Mouse (Mus musculus): Measurements from ENCODE around the gene Nphp4. TPM values are rescaled to one million over a fixed set of nuclear protein-coding genes. Genes with fewer than 3 reads are reported as not detected.
A peak's percentile ranks its signal among the peaks of the same experiment; 100 is the strongest.

Nphp4 gene
- polyA plus RNA-seq, 1 experiment from 2014 or later: 4.8 TPM

DNA sequence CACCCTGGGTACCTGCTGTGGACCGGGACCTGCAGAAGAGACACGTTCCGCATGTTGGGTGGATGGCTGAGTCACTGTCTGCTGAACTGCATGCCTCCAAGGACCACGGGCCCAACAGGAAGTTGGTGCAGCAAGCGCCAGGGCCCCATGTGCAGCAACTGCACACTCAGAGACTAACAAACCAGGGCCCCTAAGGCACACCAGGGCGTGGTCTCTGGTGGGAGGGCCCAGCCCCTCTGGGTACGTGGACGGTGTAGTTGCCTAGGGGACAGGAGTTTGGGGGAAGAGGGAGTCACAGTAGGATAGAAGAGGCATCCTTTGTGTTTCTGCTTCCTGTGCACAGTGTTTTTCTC is 27.9 kb upstream of the Nphp4 start:
- Histone ChIP-seq H3K9me3 (ENCODE audit: control insufficient read depth, low read length) (no peaks in the 10 kb centered on the region), H3K4me3 (ENCODE audit: low read depth, low read length) (no peak overlapping the region), H3K36me3 (ENCODE audit: control insufficient read depth, insufficient read depth, low read length) (no peaks in the 10 kb centered on the region), H3K27me3 (ENCODE audit: control insufficient read depth, insufficient read depth, low read length) (no peaks in the 10 kb centered on the region), H3K9ac (replicated peaks; ENCODE audit: low read depth, low read length) (no peak overlapping the region), H3K4me2 (ENCODE audit: low read depth, low read length) (no peak overlapping the region), H3K27ac (ENCODE audit: low read depth, low read length) (no peak overlapping the region), H3K4me1 (ENCODE audit: control insufficient read depth, insufficient read depth, low read length) (no peaks in the 10 kb centered on the region)
- 76% methylated on average over 8 of the region's 8 CpGs for WGBS
- no peak for ATAC-seq (ENCODE audit: low read depth)

DNA sequence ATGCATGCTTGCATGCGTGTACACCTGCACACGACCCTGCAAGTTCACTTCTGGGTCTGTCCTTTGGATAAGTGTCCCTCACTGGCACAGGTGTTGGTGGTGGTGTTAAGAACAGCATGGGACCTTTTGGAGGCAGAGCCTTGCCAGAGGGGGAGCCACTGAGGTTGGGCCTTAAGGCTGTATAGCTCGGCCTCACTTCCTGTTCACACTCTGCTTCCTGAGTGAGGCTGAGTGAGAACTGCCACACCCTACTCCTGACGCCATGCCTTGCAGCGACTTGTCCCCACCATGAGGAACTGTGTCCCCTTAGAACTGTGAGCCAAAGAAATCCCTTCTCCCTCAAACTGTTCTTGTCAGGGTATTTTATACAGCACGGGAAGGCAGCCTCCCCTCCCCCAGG is 25.1 kb upstream of the Nphp4 start:
- no peak overlapping the region for H3K4me2 ChIP-seq (ENCODE audit: low read depth, low read length)
- no peaks in the 10 kb centered on the region for H3K36me3 ChIP-seq (ENCODE audit: control insufficient read depth, insufficient read depth, low read length)
- no peak for ATAC-seq (ENCODE audit: low read depth)
- no peak overlapping the region for H3K4me3 ChIP-seq (ENCODE audit: low read depth, low read length)
- H3K9ac ChIP-seq (replicated peaks; ENCODE audit: low read depth, low read length): no peak overlapping the region
- H3K4me1 ChIP-seq (ENCODE audit: control insufficient read depth, insufficient read depth, low read length): no peaks in the 10 kb centered on the region
- no peaks in the 10 kb centered on the region for H3K27me3 ChIP-seq (ENCODE audit: control insufficient read depth, insufficient read depth, low read length)
- no peak overlapping the region for H3K27ac ChIP-seq (ENCODE audit: low read depth, low read length)
- WGBS: 89% methylated on average over 6 of the region's 6 CpGs
- no peaks in the 10 kb centered on the region for H3K9me3 ChIP-seq (ENCODE audit: control insufficient read depth, low read length)

DNA sequence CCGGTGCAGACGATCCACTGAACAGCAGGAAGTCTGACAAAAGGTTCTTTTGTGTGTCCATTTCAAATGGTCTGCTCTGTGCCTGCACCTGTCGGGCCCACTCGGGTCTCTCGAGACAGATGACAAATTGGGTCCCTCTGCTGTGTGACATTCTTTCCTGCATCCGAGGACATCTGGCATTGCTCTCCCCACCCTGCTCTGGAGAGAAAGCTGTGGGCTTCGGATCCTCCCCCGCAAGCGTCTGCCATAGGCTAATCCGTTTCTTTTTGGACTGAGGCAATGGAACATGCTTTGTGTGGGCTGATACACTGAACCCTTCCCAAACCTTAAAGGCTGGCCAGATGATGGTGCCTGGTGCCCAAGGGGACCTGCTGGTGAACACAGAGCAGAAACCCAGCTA is 23.4 kb upstream of the Nphp4 start:
- H3K36me3 ChIP-seq (ENCODE audit: control insufficient read depth, insufficient read depth, low read length): no peaks in the 10 kb centered on the region
- peak; percentile 41; the same call in 1 of the 2 replicates for ATAC-seq (ENCODE audit: low read depth)
- H3K9ac ChIP-seq (replicated peaks; ENCODE audit: low read depth, low read length): no peak overlapping the region
- no peak overlapping the region for H3K27ac ChIP-seq (ENCODE audit: low read depth, low read length)
- H3K27me3 ChIP-seq (ENCODE audit: control insufficient read depth, insufficient read depth, low read length): no peaks in the 10 kb centered on the region
- H3K4me3 ChIP-seq (ENCODE audit: low read depth, low read length): no peak overlapping the region
- H3K4me1 ChIP-seq (ENCODE audit: control insufficient read depth, insufficient read depth, low read length): no peaks in the 10 kb centered on the region
- WGBS: 18% methylated on average over 10 of the region's 10 CpGs
- H3K9me3 ChIP-seq (ENCODE audit: control insufficient read depth, low read length): no peaks in the 10 kb centered on the region
- no peak overlapping the region for H3K4me2 ChIP-seq (ENCODE audit: low read depth, low read length)

DNA sequence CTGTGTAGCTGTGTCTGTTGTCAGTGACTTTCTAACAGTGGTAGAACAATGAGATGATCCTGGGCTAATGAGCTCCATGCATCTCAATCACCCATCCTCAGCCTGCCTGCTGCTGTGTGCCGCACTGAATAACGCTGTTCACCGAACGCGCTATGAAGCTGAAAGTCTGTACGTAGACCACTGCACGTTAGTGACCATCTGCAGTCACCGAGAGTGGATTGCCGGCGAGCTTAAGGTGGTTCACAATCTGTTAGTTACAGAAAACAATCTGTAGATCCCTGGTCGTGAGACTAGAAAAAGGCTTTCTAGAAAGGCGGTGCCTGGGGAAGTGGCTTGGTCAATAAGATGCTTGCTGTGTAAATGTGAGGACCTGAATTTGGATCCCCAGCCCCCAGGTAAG is 22.4 kb upstream of the Nphp4 start:
- H3K4me3 ChIP-seq (ENCODE audit: low read depth, low read length): no peak overlapping the region
- no peak for ATAC-seq (ENCODE audit: low read depth)
- WGBS: 60% methylated on average over 12 of the region's 12 CpGs
- no peaks in the 10 kb centered on the region for H3K27me3 ChIP-seq (ENCODE audit: control insufficient read depth, insufficient read depth, low read length)
- H3K9ac ChIP-seq (replicated peaks; ENCODE audit: low read depth, low read length): no peak overlapping the region
- H3K36me3 ChIP-seq (ENCODE audit: control insufficient read depth, insufficient read depth, low read length): no peaks in the 10 kb centered on the region
- H3K9me3 ChIP-seq (ENCODE audit: control insufficient read depth, low read length): no peaks in the 10 kb centered on the region
- H3K4me2 ChIP-seq (ENCODE audit: low read depth, low read length): no peak overlapping the region
- H3K4me1 ChIP-seq (ENCODE audit: control insufficient read depth, insufficient read depth, low read length): no peaks in the 10 kb centered on the region
- H3K27ac ChIP-seq (ENCODE audit: low read depth, low read length): no peak overlapping the region

DNA sequence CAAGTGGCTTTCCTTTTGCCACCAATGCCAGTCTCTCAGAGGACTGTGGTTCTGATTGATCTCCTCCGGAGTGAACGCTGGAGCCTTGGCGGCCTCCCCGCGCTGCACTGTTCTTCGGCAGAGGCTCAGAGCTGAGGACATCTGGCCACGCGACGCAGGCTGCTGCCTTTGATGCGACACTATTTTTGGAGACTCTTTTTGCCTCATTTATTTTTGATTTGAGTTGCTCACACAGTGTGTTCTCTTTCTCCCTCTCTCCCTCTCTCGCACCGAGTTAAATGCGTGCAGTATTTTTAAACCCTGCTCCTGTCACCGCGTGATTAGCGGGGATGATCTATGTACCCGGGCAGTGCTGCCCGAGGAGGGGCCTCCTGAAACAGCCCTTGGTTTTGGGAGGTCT is 19.9 kb upstream of the Nphp4 start:
- WGBS: 44% methylated on average over 18 of the region's 18 CpGs
- peak overlapping the region; percentile 52; the same call in 1 of the 2 replicates for H3K27ac ChIP-seq (ENCODE audit: low read depth, low read length)
- no peak overlapping the region for H3K9ac ChIP-seq (replicated peaks; ENCODE audit: low read depth, low read length)

DNA sequence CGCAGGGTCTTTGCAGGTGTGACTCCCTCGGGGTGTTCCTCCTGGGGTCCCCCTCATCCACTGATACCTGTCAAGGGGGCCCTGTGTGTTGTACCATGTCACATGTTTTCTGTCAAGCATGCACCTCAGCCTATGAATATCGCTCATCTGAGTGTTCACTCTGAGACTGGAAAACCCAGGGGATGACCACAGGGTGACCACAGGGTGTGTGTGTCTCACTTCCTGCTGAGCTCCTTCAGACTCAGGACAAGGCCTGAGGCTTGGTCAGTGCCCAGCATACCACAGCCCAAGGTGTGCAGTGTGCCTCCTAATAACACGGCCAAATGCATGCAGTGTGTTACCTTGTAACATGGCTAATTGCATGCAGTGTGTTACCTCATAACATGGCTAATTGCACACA is 18.8 kb upstream of the Nphp4 start:
- Histone ChIP-seq H3K36me3 (ENCODE audit: control insufficient read depth, insufficient read depth, low read length) (no peaks in the 10 kb centered on the region), H3K4me3 (ENCODE audit: low read depth, low read length) (no peak overlapping the region), H3K27ac (ENCODE audit: low read depth, low read length) (no peak overlapping the region), H3K27me3 (ENCODE audit: control insufficient read depth, insufficient read depth, low read length) (no peaks in the 10 kb centered on the region), H3K4me2 (ENCODE audit: low read depth, low read length) (no peak overlapping the region), H3K9ac (replicated peaks; ENCODE audit: low read depth, low read length) (no peak overlapping the region), H3K4me1 (ENCODE audit: control insufficient read depth, insufficient read depth, low read length) (no peaks in the 10 kb centered on the region), H3K9me3 (ENCODE audit: control insufficient read depth, low read length) (no peaks in the 10 kb centered on the region)
- 90% methylated on average over 4 of the region's 4 CpGs for WGBS
- ATAC-seq (ENCODE audit: low read depth): no peak

More for the DNA sequence above, 19.9 kb upstream of the Nphp4 start:
- Histone ChIP-seq H3K9me3 (ENCODE audit: control insufficient read depth, low read length) (no peaks in the 10 kb centered on the region), H3K4me3 (ENCODE audit: low read depth, low read length) (no peak overlapping the region), H3K4me2 (ENCODE audit: low read depth, low read length) (no peak overlapping the region), H3K27me3 (ENCODE audit: control insufficient read depth, insufficient read depth, low read length) (no peaks in the 10 kb centered on the region), H3K4me1 (ENCODE audit: control insufficient read depth, insufficient read depth, low read length) (no peaks in the 10 kb centered on the region), H3K36me3 (ENCODE audit: control insufficient read depth, insufficient read depth, low read length) (no peaks in the 10 kb centered on the region)
- ATAC-seq (ENCODE audit: low read depth): no peak

DNA sequence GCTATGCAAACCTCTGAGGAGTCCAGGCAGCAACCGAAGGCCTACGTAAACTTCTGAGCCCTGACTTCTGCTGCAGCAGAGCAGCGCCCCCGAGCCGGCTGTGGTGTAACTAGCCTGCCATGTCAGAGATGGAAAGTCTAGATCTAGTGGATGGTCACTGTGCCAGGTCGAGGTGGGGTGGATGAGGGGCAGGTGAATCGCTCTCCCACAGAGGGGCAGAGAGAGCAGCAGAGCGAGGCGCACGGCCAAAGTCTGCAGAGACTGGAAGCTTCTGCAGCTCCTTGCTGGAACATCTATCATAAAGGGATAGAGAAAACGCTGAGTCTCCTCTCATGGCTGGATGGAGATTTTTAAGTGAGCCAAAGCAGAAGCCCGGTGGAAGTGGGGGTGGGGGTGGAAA is 14.0 kb upstream of the Nphp4 start:
- Histone ChIP-seq H3K9me3 (ENCODE audit: control insufficient read depth, low read length) (no peaks in the 10 kb centered on the region), H3K36me3 (ENCODE audit: control insufficient read depth, insufficient read depth, low read length) (no peaks in the 10 kb centered on the region), H3K4me3 (ENCODE audit: low read depth, low read length) (no peak overlapping the region), H3K4me1 (ENCODE audit: control insufficient read depth, insufficient read depth, low read length) (peaks cover 5% of the 10 kb centered on the region; the same call in 1 of the 2 replicates), H3K27ac (ENCODE audit: low read depth, low read length) (no peak overlapping the region), H3K4me2 (ENCODE audit: low read depth, low read length) (no peak overlapping the region), H3K9ac (replicated peaks; ENCODE audit: low read depth, low read length) (no peak overlapping the region), H3K27me3 (ENCODE audit: control insufficient read depth, insufficient read depth, low read length) (no peaks in the 10 kb centered on the region)
- 85% methylated on average over 12 of the region's 12 CpGs for WGBS
- ATAC-seq (ENCODE audit: low read depth): no peak

DNA sequence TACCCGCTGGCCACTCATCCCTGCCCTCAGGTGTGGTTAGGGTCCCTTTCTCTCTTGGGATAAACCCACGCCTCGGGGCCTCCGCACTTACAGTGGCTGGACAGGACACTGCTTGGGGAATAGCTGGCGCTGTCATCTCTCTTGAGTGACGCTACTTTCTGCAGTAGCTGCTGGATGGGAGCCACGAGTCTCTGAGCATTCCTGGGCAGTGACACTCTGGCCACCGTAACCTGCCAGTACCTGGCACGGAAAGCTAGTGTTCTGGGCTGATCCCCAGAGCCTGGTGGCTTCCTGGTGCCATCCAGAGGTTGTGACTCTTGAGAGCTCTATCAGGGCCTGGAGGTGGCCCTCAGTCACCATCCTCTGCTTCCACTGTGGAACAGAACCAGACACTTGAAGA is 13.4 kb upstream of the Nphp4 start:
- H3K9ac ChIP-seq (replicated peaks; ENCODE audit: low read depth, low read length): no peak overlapping the region
- H3K27ac ChIP-seq (ENCODE audit: low read depth, low read length): no peak overlapping the region
- H3K9me3 ChIP-seq (ENCODE audit: control insufficient read depth, low read length): no peaks in the 10 kb centered on the region
- no peak overlapping the region for H3K4me3 ChIP-seq (ENCODE audit: low read depth, low read length)
- peaks cover 5% of the 10 kb centered on the region; the same call in 1 of the 2 replicates for H3K4me1 ChIP-seq (ENCODE audit: control insufficient read depth, insufficient read depth, low read length)
- no peaks in the 10 kb centered on the region for H3K27me3 ChIP-seq (ENCODE audit: control insufficient read depth, insufficient read depth, low read length)
- no peaks in the 10 kb centered on the region for H3K36me3 ChIP-seq (ENCODE audit: control insufficient read depth, insufficient read depth, low read length)
- 85% methylated on average over 9 of the region's 9 CpGs for WGBS
- no peak overlapping the region for H3K4me2 ChIP-seq (ENCODE audit: low read depth, low read length)
- no peak for ATAC-seq (ENCODE audit: low read depth)

DNA sequence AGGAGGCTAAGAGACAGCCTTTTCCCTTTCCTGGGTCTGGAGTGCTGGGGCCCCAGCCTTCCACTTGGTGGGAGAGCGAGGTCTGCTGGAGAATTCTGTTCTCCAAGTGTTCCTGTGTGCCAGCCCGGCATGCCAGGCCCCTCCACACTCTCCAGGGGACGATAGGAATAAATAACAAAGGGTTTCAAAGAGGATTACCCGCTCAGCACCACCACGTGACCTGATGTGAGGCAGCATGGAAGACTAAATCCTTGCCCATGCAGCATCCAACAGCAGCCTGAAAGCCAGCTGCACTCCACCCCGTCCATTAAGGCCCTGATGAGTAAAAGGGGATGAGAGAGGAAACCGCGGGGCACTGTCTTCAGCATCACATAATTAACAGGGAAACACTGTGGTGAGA is 11.4 kb upstream of the Nphp4 start:
- 19% methylated on average over 8 of the region's 8 CpGs for WGBS

More for the DNA sequence above, 11.4 kb upstream of the Nphp4 start:
- no peaks in the 10 kb centered on the region for H3K27me3 ChIP-seq (ENCODE audit: control insufficient read depth, insufficient read depth, low read length)
- H3K27ac ChIP-seq (ENCODE audit: low read depth, low read length): 0 out of 2 replicates have a peak overlapping the region, but pooled peaks have one; percentile 16
- H3K4me1 ChIP-seq (ENCODE audit: control insufficient read depth, insufficient read depth, low read length): peaks cover 5% of the 10 kb centered on the region; the same call in 1 of the 2 replicates
- H3K4me3 ChIP-seq (ENCODE audit: low read depth, low read length): no peak overlapping the region
- ATAC-seq (ENCODE audit: low read depth): peak; percentile 78; the same call in 1 of the 2 replicates
- no peaks in the 10 kb centered on the region for H3K36me3 ChIP-seq (ENCODE audit: control insufficient read depth, insufficient read depth, low read length)
- no peak overlapping the region for H3K4me2 ChIP-seq (ENCODE audit: low read depth, low read length)
- no peak overlapping the region for H3K9ac ChIP-seq (replicated peaks; ENCODE audit: low read depth, low read length)
- no peaks in the 10 kb centered on the region for H3K9me3 ChIP-seq (ENCODE audit: control insufficient read depth, low read length)

Data from neural tube, embryonic 14.5 days (tissue).